Mouse (Mus musculus) liver, embryonic 14.5 days (tissue): ENCODE data around the gene Trim80. TPM values are rescaled to one million over a fixed set of nuclear protein-coding genes. Genes with fewer than 3 reads are reported as not detected.
A peak's percentile ranks its signal among the peaks of the same experiment; 100 is the strongest.

Source experiments
- ATAC-seq: fragments of 200-750 bp; cut with Nextera tagmentation; 2 replicates; pipeline ENCODE4 v1.8.0; 2017; ENCODE audit warnings: moderate number of reproducible peaks, mild to moderate bottlenecking, moderate library complexity; ENCODE audit not compliant: insufficient read depth
- DNase-seq, 3 experiments: peaks; one replicate each; pipeline ENCODE4 v3.0.0-alpha.2; 2012 to 2013; ENCODE audit warnings: low read depth in 3 of 3, low spot score in 3 of 3
- H3K27ac ChIP-seq: fragments of 300-500 bp; sonication (generic); 2 replicates; pipeline ENCODE4 v1.5.1; 2014; ENCODE audit warnings: moderate library complexity, mild to moderate bottlenecking, control low read depth, inconsistent platforms
- H3K27me3 ChIP-seq: fragments of 300-500 bp; sonication (generic); 2 replicates; pipeline ENCODE4 v1.6.1; 2014; ENCODE audit warnings: mild to moderate bottlenecking, low read length, moderate library complexity; ENCODE audit not compliant: control insufficient read depth, insufficient read depth
- H3K36me3 ChIP-seq: fragments of 300-500 bp; sonication (generic); replicated peaks from 2 replicates; pipeline ENCODE4 v1.6.1; 2014; ENCODE audit warnings: low read depth; ENCODE audit not compliant: control insufficient read depth, insufficient read depth
- H3K4me1 ChIP-seq, 2 experiments: fragments of 200-500 bp in 1 of 2; fragments of 300-500 bp in 1 of 2; sonication (generic) in 1 of 2; replicated peaks; 2 replicates each; pipeline ENCODE4 v1.6.1; 2012 to 2014; ENCODE audit warnings: antibody characterized with exemption in 1 of 2, inconsistent platforms in 1 of 2, low read length in 1 of 2; ENCODE audit not compliant: control insufficient read depth in 2 of 2, insufficient read depth in 2 of 2
- H3K4me2 ChIP-seq: fragments of 300-500 bp; sonication (generic); 2 replicates; pipeline ENCODE4 v1.6.1; 2014; ENCODE audit warnings: low read depth, mild to moderate bottlenecking, control low read depth, moderate library complexity
- H3K4me3 ChIP-seq, 2 experiments: fragments of 200-500 bp in 1 of 2; fragments of 300-500 bp in 1 of 2; sonication (generic) in 1 of 2; 2 replicates each; pipeline ENCODE4 v1.5.1; 2012 to 2014; ENCODE audit warnings: low read depth in 2 of 2, low read length in 2 of 2, mild to moderate bottlenecking in 2 of 2, control low read depth in 1 of 2, inconsistent platforms in 1 of 2, moderate library complexity in 1 of 2; ENCODE audit not compliant: insufficient read depth in 1 of 2
- H3K9ac ChIP-seq: fragments of 300-500 bp; sonication (generic); replicated peaks from 2 replicates; pipeline ENCODE4 v1.6.1; 2014; ENCODE audit warnings: mild to moderate bottlenecking, control low read depth, moderate library complexity
- H3K9me3 ChIP-seq: fragments of 300-500 bp; sonication (generic); 2 replicates; pipeline ENCODE4 v1.6.1; 2016; ENCODE audit warnings: low read length, mixed read lengths; ENCODE audit not compliant: control insufficient read depth
- CTCF ChIP-seq: IDR thresholded peaks from 2 replicates; pipeline ENCODE4 v1.5.1; 2016; ENCODE audit warnings: antibody characterized with exemption, low read depth, control low read depth
- EP300 ChIP-seq: IDR thresholded peaks from 2 replicates; pipeline ENCODE4 v1.6.1; 2016; ENCODE audit warnings: antibody characterized with exemption, low read depth
- WGBS: fragments of 180-500 bp; shearing (Covaris S2); extraction: QIAGEN DNeasy Blood & Tissue Kit; methylation state at CpG from one replicate; pipeline ENCODE4 v1.1.7; 2014; ENCODE audit not compliant: insufficient replicate concordance; 5-methylcytosine and 5-hydroxymethylcytosine counted together
- polyA plus RNA-seq, 2 experiments: library from polyadenylated mRNA; depleted of rRNA in 1 of 2; stranded (reverse) in 1 of 2; unstranded in 1 of 2; fragments of >200 nt; fragmentation: Nextera tagmentation in 1 of 2; extraction: Ambion mirVana in 1 of 2; gene quantifications; 2 replicates each; pipeline versions ENCODE4 v1.2.1 to v1.2.3; 2012 to 2014

Trim80 gene
- polyA plus RNA-seq, 2 experiments = 0.07 to 0.13 TPM

DNA sequence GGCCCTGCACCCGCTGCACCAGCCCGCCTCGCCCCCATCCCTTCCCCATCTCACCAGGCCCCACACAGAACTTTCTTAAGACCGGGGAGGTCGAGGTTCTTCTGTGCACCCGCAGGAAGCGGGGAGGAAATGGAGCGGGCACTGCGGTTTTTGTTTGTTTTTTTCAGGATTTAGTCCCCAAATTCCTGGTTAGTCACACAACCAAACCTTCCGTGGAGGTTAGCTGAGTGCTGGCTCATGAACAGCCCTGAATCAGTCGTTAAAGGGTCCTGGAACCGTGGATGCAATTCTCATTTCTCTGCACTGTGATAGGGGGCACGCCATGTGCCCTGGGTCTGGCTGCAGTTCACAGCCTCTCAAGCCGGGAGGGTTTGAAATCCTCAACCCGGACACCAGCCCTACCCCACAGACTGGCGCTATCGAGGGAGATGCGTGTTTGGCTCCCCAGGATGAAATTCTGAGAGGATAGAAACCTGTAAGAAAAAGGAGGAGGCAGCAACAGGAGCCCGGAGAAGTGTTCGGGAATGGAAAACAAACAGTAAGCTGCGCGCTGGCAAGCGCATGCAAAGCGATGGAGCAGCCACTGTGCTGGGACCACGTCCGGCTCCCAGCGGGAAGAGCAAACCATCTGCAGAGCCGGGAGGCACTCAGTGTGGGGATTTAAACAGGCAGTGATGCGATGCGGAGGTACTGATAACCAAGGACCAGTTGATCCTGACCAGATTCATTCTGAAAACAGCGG, 4.6 kb upstream of the Trim80 start:
- TF ChIP-seq CTCF (no peak), EP300 (no peak)
- Histone ChIP-seq H3K27me3 (peaks cover 13% of the 10 kb centered on the region), H3K4me1 (peaks cover 0 to 7% of the 10 kb centered on the region in 2 experiments; a peak in 2 of 4 replicates), H3K9me3 (no peaks in the 10 kb centered on the region; the same call in 1 of the 2 replicates), H3K4me3 (no peak overlapping the region), H3K4me2 (peak overlapping the region; percentile 41), H3K9ac (no peak overlapping the region), H3K27ac (no peak overlapping the region), H3K36me3 (no peaks in the 10 kb centered on the region)
- ATAC-seq = no peak
- 6% methylated on average over 31 of the region's 31 CpGs for WGBS
- no peak for DNase-seq

DNA sequence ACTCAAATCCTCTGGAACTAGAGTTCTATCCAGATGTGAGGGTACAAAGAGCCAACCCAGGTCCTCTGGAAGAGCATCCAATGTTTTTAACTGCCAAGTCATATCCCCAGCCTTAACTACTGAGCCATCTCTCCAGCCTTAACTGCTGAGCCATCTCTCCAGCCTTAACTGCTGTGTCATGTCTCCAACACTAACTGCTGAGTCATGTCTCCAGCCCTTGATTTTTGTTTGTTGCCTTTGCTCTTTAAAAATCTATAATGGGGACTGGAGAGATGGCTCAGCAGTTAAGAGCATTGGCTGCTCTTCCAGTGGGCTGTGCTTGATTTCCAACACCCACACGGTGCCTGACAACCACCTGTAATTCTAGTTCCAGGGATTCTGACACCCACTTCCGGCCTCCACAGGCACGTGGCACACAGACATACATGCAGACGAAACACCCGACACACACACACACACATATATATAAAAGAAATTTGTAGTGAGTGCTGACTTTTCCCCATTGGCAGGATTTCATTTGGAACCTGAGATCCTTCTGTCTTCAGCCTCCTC, 2.7 kb upstream of the Trim80 start:
- Histone ChIP-seq H3K9me3 (no peaks in the 10 kb centered on the region; the same call in 1 of the 2 replicates), H3K27me3 (peaks cover 13% of the 10 kb centered on the region), H3K9ac (no peak overlapping the region), H3K36me3 (no peaks in the 10 kb centered on the region), H3K4me2 (no peak overlapping the region), H3K4me1 (peaks cover 0 to 7% of the 10 kb centered on the region in 2 experiments; a peak in 2 of 4 replicates), H3K27ac (no peak overlapping the region), H3K4me3 (no peak overlapping the region)
- ATAC-seq (no peak), DNase-seq (no peak)
- 57% methylated on average over 5 of the region's 5 CpGs for WGBS
- TF ChIP-seq EP300 (no peak), CTCF (no peak)

DNA sequence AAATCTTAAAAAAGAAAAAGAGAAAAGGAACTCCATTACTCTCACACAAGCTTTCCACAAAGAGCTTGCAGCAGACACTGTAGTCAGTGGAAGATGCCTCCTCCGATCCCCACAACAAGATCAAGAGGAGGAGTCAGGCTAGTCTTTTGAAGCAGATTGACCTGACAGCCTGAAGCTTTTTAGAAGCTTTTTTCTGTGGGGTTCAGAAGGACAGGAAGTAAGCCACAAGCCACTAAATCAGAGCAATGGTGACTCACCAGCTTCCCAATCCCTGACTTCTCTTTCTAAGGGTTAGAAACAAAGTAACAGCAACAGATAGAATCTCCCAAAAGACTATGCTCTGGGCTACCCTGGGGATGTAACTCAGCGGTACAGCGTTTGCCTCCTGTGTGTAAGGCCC, 1.0 kb upstream of the Trim80 start:
- Histone ChIP-seq H3K9ac (no peak overlapping the region), H3K36me3 (no peaks in the 10 kb centered on the region), H3K4me3 (no peak overlapping the region), H3K27me3 (peaks cover 13% of the 10 kb centered on the region), H3K27ac (no peak overlapping the region), H3K9me3 (no peaks in the 10 kb centered on the region; the same call in 1 of the 2 replicates), H3K4me2 (no peak overlapping the region), H3K4me1 (peaks cover 0 to 7% of the 10 kb centered on the region in 2 experiments; a peak in 2 of 4 replicates)
- 57% methylated on average over 3 of the region's 3 CpGs for WGBS
- ATAC-seq = no peak
- TF ChIP-seq CTCF (no peak), EP300 (no peak)
- DNase-seq = no peak

DNA sequence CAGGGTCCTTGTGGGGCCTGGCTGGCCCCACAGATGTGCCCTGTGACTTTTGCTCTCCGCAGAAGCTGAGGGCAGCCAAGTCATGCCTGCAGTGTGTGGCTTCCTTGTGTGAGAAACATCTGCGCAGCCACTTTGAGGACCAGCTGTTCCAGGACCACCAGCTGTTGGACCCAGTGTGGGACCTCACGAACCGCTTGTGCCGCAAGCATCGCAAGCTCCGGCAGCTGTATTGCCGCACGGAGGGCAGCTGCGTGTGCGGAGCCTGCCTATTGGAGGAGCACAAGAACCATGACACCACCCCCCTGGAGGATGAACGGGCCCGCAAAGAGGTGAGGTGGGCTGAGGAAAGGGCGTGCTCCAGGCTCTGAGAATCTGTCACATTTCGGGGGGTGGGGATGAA, 1.1 kb downstream of the Trim80 start:
- no peak overlapping the region for H3K9ac ChIP-seq
- no peak overlapping the region for H3K4me2 ChIP-seq
- peaks cover under 1% of the 10 kb centered on the region for H3K27me3 ChIP-seq
- TF ChIP-seq CTCF = no peak
- TF ChIP-seq EP300 = no peak
- WGBS = 54% methylated on average over 15 of the region's 15 CpGs
- ATAC-seq (no peak), DNase-seq (no peak)
- H3K9me3 ChIP-seq = no peaks in the 10 kb centered on the region; the same call in 1 of the 2 replicates
- peaks cover 0 to 5% of the 10 kb centered on the region in 2 experiments; a peak in 1 of 4 replicates for H3K4me1 ChIP-seq
- no peaks in the 10 kb centered on the region for H3K36me3 ChIP-seq
- no peak overlapping the region for H3K27ac ChIP-seq
- no peak overlapping the region for H3K4me3 ChIP-seq

DNA sequence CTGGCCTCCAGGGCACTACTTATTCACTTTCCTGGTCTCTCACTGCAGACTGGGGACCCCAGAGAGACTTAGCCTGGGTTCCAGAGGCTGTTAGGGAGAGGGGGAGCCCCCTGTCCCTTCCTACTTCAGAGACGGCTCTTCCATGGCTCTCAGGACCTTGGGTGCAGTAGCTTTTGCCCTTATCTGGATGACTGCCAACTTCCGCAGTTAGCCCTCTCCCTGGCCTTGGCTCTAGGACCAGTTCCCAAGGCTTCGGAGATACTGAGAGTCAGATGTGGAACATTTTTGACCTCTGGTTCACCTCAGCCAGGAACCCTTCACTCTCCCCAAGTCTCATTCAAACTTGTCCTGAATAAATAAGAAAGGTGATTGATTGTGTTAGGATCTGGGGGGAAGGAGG, 6.6 kb downstream of the Trim80 start:
- Histone ChIP-seq H3K4me2 (peak overlapping the region; percentile 4; the same call in 1 of the 2 replicates), H3K27me3 (no peaks in the 10 kb centered on the region), H3K4me3 (no peak overlapping the region), H3K4me1 (peaks cover 0 to 20% of the 10 kb centered on the region in 2 experiments; a peak in 2 of 4 replicates), H3K9me3 (no peaks in the 10 kb centered on the region), H3K9ac (no peak overlapping the region), H3K36me3 (no peaks in the 10 kb centered on the region), H3K27ac (no peak overlapping the region)
- WGBS = 34% methylated on average over 3 of the region's 3 CpGs
- DNase-seq (no peak), ATAC-seq (no peak)
- TF ChIP-seq CTCF = no peak
